Comparison of ENCODE assay signal across 20 mouse cellular contexts in the genomic region with DNA sequence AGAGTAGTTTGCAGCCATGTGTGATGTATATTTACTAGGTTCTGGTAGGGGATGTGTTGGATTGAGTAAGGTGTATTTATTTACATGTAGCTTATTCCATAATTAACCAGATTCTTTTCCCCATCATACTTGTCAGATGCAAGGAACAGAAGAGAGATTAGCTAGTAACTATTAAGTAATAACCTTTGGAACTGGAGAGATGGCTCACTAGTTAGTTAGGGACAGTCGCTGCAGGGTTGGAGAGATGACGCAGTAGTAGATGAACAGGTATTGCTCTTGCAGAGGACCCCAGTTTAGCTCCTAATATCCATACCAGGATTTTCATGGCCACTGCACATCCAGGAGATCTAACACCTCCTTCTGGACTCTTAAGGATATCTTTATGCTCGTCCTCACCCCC.
"Had no signal": no experiment of that assay in that cellular context is flagged by ENCODE, and none has a peak within 500 bp of the region (broad histone marks: within the 10 kb centered on the region; RNA-seq: fewer than 3 reads in every experiment).

No protein-coding gene starts in this region.

- H3K4me3 ChIP-seq: gastrocnemius, adult 2 months; heart, adult 2 months; heart, embryonic 12.5 days; hindbrain, embryonic 10.5 days; hindbrain, embryonic 12.5 days; intestine, embryonic 15.5 days; layer of hippocampus, adult 2 months; left cerebral cortex, adult 2 months; limb, embryonic 10.5 days; limb, embryonic 12.5 days; liver, embryonic 12.5 days had no signal

- H3K36me3 ChIP-seq: heart, embryonic 12.5 days; hindbrain, embryonic 10.5 days; hindbrain, embryonic 12.5 days; intestine, embryonic 15.5 days; limb, embryonic 10.5 days; limb, embryonic 12.5 days; liver, embryonic 12.5 days had no signal

- H3K27me3 ChIP-seq: heart, embryonic 12.5 days; hindbrain, embryonic 12.5 days; intestine, embryonic 15.5 days; limb, embryonic 12.5 days; liver, embryonic 12.5 days had no signal

- H3K27ac ChIP-seq: gastrocnemius, adult 2 months; heart, adult 2 months; hindbrain, embryonic 10.5 days; hindbrain, embryonic 12.5 days; hindbrain, embryonic 14.5 days; intestine, embryonic 15.5 days; kidney, postnatal 0 days; layer of hippocampus, adult 2 months; left cerebral cortex, adult 2 months; limb, embryonic 10.5 days; limb, embryonic 12.5 days; liver, embryonic 12.5 days; liver, embryonic 14.5 days had no signal

- DNase-seq: gastrocnemius, adult 2 months; gastrocnemius, postnatal 10 days; gastrocnemius, postnatal 25 days; heart, adult 2 months; heart, postnatal 10 days; heart, postnatal 4 days; kidney, postnatal 4 days; liver had no signal

- H3K4me1 ChIP-seq: intestine, embryonic 15.5 days; liver, embryonic 12.5 days had no signal
